Mouse (Mus musculus) hindbrain, embryonic 16.5 days (tissue): Measurements from ENCODE around the gene Havcr1. TPM values are rescaled to one million over a fixed set of nuclear protein-coding genes. Genes with fewer than 3 reads are reported as not detected.
"Not testable (repeated sequence)": the region's sequence is repeated elsewhere in the genome, so short reads cannot be mapped to it uniquely, and the experiment has no call there.

Experiments used
- ATAC-seq: fragments of 200-750 bp; cut with Nextera tagmentation; 2 replicates; pipeline ENCODE4 v1.8.0; 2017; ENCODE audit warnings: moderate TSS enrichment, moderate library complexity
- H3K27ac ChIP-seq: fragments of 300-500 bp; sonication (generic); 2 replicates; pipeline ENCODE4 v1.5.1; 2014; ENCODE audit warnings: low read depth, mild to moderate bottlenecking, control low read depth, low read length, moderate library complexity
- H3K27me3 ChIP-seq: fragments of 300-500 bp; sonication (generic); replicated peaks from 2 replicates; pipeline ENCODE4 v1.6.1; 2014; ENCODE audit warnings: low read length; ENCODE audit not compliant: control insufficient read depth, insufficient read depth
- H3K36me3 ChIP-seq: fragments of 300-500 bp; sonication (generic); 2 replicates; pipeline ENCODE4 v1.6.1; 2014; ENCODE audit warnings: mild to moderate bottlenecking, low read length, moderate library complexity, mixed read lengths; ENCODE audit not compliant: control insufficient read depth, insufficient read depth
- H3K4me1 ChIP-seq: fragments of 300-500 bp; sonication (generic); 2 replicates; pipeline ENCODE4 v1.6.1; 2014; ENCODE audit warnings: low read depth, low read length; ENCODE audit not compliant: control insufficient read depth, insufficient read depth
- H3K4me2 ChIP-seq: fragments of 300-500 bp; sonication (generic); 2 replicates; pipeline ENCODE4 v1.6.1; 2014; ENCODE audit warnings: mild to moderate bottlenecking, low read length, control low read depth, moderate library complexity
- H3K4me3 ChIP-seq: fragments of 300-500 bp; sonication (generic); 2 replicates; pipeline ENCODE4 v1.5.1; 2014; ENCODE audit warnings: mild to moderate bottlenecking, low read length, control low read depth, moderate library complexity
- H3K9ac ChIP-seq: fragments of 300-500 bp; sonication (generic); 2 replicates; pipeline ENCODE4 v1.6.1; 2014; ENCODE audit warnings: low read depth, mild to moderate bottlenecking, control low read depth, low read length, moderate library complexity
- H3K9me3 ChIP-seq: fragments of 300-500 bp; sonication (generic); 2 replicates; pipeline ENCODE4 v1.6.1; 2014; ENCODE audit warnings: mild to moderate bottlenecking, low read length, moderate library complexity; ENCODE audit not compliant: control insufficient read depth
- WGBS: fragments of 180-500 bp; shearing (Covaris S2); extraction: QIAGEN DNeasy Blood & Tissue Kit; methylation state at CpG from one replicate; pipeline ENCODE4 v1.1.7; 2014; 5-methylcytosine and 5-hydroxymethylcytosine counted together
- polyA plus RNA-seq: library from polyadenylated mRNA; unstranded; fragments of >200 nt; fragmentation: Nextera tagmentation; extraction: Ambion mirVana; gene quantifications from 2 replicates; pipeline ENCODE4 v1.2.1, GENCODE M21; 2015

Havcr1 gene
- not detected in 2 replicates for polyA plus RNA-seq

DNA sequence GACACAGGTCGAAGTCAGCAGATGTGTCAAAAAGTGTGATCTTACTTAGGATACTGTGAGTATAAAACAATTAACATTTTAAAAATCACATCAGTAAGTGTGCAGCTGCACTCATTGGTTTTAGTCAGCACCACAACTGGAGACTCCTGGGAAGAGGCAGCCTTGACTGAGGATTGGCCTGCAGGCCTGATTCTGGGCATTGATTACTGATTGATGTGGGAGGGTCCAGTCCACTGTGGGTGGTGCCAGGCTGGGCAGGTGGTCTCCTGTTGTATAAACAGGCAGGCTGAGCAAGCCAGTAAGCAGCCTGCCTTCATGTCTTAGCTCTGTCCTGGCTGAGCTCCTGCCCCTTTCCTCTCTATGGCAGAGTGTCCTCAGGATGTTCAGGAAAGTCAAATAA, at the start of gene Havcr1:
Havcr1 (plus strand) TSS at position 5 of the 400 bp plus-strand sequence.
- WGBS, result 94% methylated on average over 1 of the region's 1 CpGs
- not testable (repeated sequence) for ATAC-seq, H3K4me3 ChIP-seq, H3K4me1 ChIP-seq, H3K9ac ChIP-seq, H3K4me2 ChIP-seq, H3K27ac ChIP-seq, H3K27me3 ChIP-seq, H3K9me3 ChIP-seq, H3K36me3 ChIP-seq

DNA sequence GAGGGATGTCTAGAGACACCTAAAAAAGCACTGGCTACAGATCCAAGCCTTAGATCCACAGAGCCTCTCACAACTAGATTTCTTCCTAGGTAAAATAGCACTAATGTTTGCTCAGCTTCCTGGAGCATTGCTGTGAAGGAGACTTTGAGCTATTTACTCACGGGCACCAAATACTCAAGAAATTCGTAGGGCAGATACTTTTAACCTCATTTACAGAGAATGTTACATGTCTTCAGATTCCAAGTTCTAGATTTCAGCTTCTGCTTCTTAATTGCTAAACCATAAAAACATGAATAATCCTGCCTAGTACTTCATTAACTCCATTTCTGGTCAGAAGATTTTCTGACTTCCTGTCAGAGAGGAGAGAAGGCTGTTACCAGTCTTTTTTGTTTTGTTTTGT, 44.7 kb upstream of the Havcr1 start:
- ATAC-seq, result no peak
- Histone ChIP-seq H3K9me3 (no peaks in the 10 kb centered on the region), H3K27ac (no peak overlapping the region), H3K4me1 (no peaks in the 10 kb centered on the region), H3K36me3 (no peaks in the 10 kb centered on the region), H3K4me3 (no peak overlapping the region), H3K4me2 (no peak overlapping the region), H3K9ac (no peak overlapping the region), H3K27me3 (no peaks in the 10 kb centered on the region)
- WGBS, result 94% methylated on average over 2 of the region's 2 CpGs

GRCm38 (mm10) chr11:46695849-46696248, 39.0 kb upstream of the Havcr1 start:
- H3K4me2 ChIP-seq, H3K4me1 ChIP-seq, H3K4me3 ChIP-seq, ATAC-seq, H3K9me3 ChIP-seq, H3K27ac ChIP-seq, H3K36me3 ChIP-seq, H3K27me3 ChIP-seq, H3K9ac ChIP-seq: not testable (repeated sequence)
- WGBS, result 84% methylated on average over 2 of the region's 2 CpGs

GRCm38 (mm10) chr11:46697433-46698277, 37.2 kb upstream of the Havcr1 start:
- no peak for ATAC-seq
- Histone ChIP-seq H3K4me1 (no peaks in the 10 kb centered on the region), H3K9me3 (no peaks in the 10 kb centered on the region; the same call in 1 of the 2 replicates), H3K4me3 (no peak overlapping the region), H3K4me2 (no peak overlapping the region), H3K9ac (no peak overlapping the region), H3K36me3 (no peaks in the 10 kb centered on the region), H3K27me3 (no peaks in the 10 kb centered on the region), H3K27ac (no peak overlapping the region)
- 86% methylated on average over 5 of the region's 5 CpGs for WGBS

- no peak overlapping the region for H3K27ac ChIP-seq
- no peaks in the 10 kb centered on the region for H3K4me1 ChIP-seq
Observed at GRCm38 (mm10) chr11:46698278-46698655, 36.6 kb upstream of the Havcr1 start.

GRCm38 (mm10) chr11:46698830-46699229, 36.0 kb upstream of the Havcr1 start:
- Histone ChIP-seq H3K36me3 (no peaks in the 10 kb centered on the region), H3K9ac (no peak overlapping the region), H3K27me3 (no peaks in the 10 kb centered on the region), H3K9me3 (no peaks in the 10 kb centered on the region; the same call in 1 of the 2 replicates), H3K4me2 (no peak overlapping the region), H3K27ac (no peak overlapping the region), H3K4me1 (no peaks in the 10 kb centered on the region), H3K4me3 (no peak overlapping the region)
- 84% methylated on average over 5 of the region's 5 CpGs for WGBS
- no peak for ATAC-seq

More at GRCm38 (mm10) chr11:46698278-46698655, 36.6 kb upstream of the Havcr1 start:
- no peaks in the 10 kb centered on the region for H3K27me3 ChIP-seq
- ATAC-seq, result no peak
- 91% methylated on average over 6 of the region's 6 CpGs for WGBS
- H3K4me2 ChIP-seq, result no peak overlapping the region
- H3K4me3 ChIP-seq, result no peak overlapping the region
- no peaks in the 10 kb centered on the region; the same call in 1 of the 2 replicates for H3K9me3 ChIP-seq
- H3K36me3 ChIP-seq, result no peaks in the 10 kb centered on the region
- H3K9ac ChIP-seq, result no peak overlapping the region

- no peak within 1 kb of the TSS for H3K4me2 ChIP-seq
- 80% methylated on average over 6 of the region's 6 CpGs for WGBS
- H3K4me3 ChIP-seq, result no peak within 1 kb of the TSS
- no peaks in the 10 kb centered on the region for H3K27me3 ChIP-seq
- no peak within 1 kb of the TSS for H3K27ac ChIP-seq
- H3K36me3 ChIP-seq, result no peaks in the 10 kb centered on the region
- H3K9me3 ChIP-seq, result no peaks in the 10 kb centered on the region
- H3K4me1 ChIP-seq, result no peaks in the 10 kb centered on the region
- ATAC-seq, result no peak
- no peak within 1 kb of the TSS for H3K9ac ChIP-seq
Observed at GRCm38 (mm10) chr11:46706664-46707356, 28.1 kb upstream of the Havcr1 start, which contains the start of gene Timd2. Gene Timd2 (minus strand): TSS chr11:46707061.

- Histone ChIP-seq H3K27ac (no peak overlapping the region), H3K36me3 (no peaks in the 10 kb centered on the region), H3K9me3 (no peaks in the 10 kb centered on the region), H3K9ac (no peak overlapping the region), H3K4me2 (no peak overlapping the region), H3K4me1 (no peaks in the 10 kb centered on the region), H3K27me3 (no peaks in the 10 kb centered on the region), H3K4me3 (no peak overlapping the region)
- no peak for ATAC-seq
- WGBS, result 92% methylated on average over 11 of the region's 11 CpGs
Observed at GRCm38 (mm10) chr11:46731541-46732070, 3.3 kb upstream of the Havcr1 start.

- Histone ChIP-seq H3K9ac (no peak overlapping the region), H3K9me3 (no peaks in the 10 kb centered on the region), H3K36me3 (no peaks in the 10 kb centered on the region), H3K4me3 (no peak overlapping the region), H3K27me3 (no peaks in the 10 kb centered on the region), H3K4me1 (no peaks in the 10 kb centered on the region), H3K4me2 (no peak overlapping the region), H3K27ac (no peak overlapping the region)
- ATAC-seq, result peak; percentile 52
- WGBS, result 61% methylated on average over 6 of the region's 6 CpGs
Observed at GRCm38 (mm10) chr11:46733242-46733789, 1.6 kb upstream of the Havcr1 start.
